In genomic region chr10:108433976-108434375, GRCm38 (mm10) we compare ENCODE assay signal across 7 mouse cellular contexts.
DNase-seq lines count a peak whose midpoint lies in the region; ATAC-seq and TF ChIP-seq lines count a peak whose summit lies in the region.

No protein-coding gene starts in this region.

- H3K9ac ChIP-seq in ES-Bruce4 (ENCODE audit: low read depth, poor library complexity, severe bottlenecking), result peak overlapping the region; percentile 23
- no peak overlapping the region for H3K9ac ChIP-seq in heart, postnatal 0 days (replicated peaks; ENCODE audit: low read depth, low read length)
- no peak overlapping the region for H3K9ac ChIP-seq in limb, embryonic 13.5 days

- peak overlapping the region; percentile 80 for H3K27ac ChIP-seq in ES-Bruce4 (ENCODE audit: insufficient read depth, low read length)
- H3K27ac ChIP-seq in heart, postnatal 0 days (ENCODE audit: low read depth), result no peak overlapping the region
- no peak overlapping the region for H3K27ac ChIP-seq in limb, embryonic 13.5 days

- H3K4me3 ChIP-seq in ES-Bruce4 (ENCODE audit: low read depth, low read length), result no peak overlapping the region
- H3K4me3 ChIP-seq in heart, postnatal 0 days (ENCODE audit: low read depth, low read length), result no peak overlapping the region
- H3K4me3 ChIP-seq in limb, embryonic 13.5 days, result 0 out of 2 replicates have a peak overlapping the region, but pooled peaks have one; percentile 12

- no peaks in the 10 kb centered on the region for H3K36me3 ChIP-seq in ES-Bruce4 (ENCODE audit: control insufficient read depth, insufficient read depth, low read length, poor library complexity, severe bottlenecking)
- no peaks in the 10 kb centered on the region for H3K36me3 ChIP-seq in heart, postnatal 0 days (replicated peaks; ENCODE audit: control insufficient read depth, insufficient read depth, low read length)
- no peaks in the 10 kb centered on the region for H3K36me3 ChIP-seq in limb, embryonic 13.5 days

- H3K4me1 ChIP-seq in ES-Bruce4 (ENCODE audit: control insufficient read depth, insufficient read depth, low read length), result no peaks in the 10 kb centered on the region
- peaks cover 10% of the 10 kb centered on the region; the same call in 1 of the 2 replicates for H3K4me1 ChIP-seq in heart, postnatal 0 days (ENCODE audit: control insufficient read depth, insufficient read depth)
- H3K4me1 ChIP-seq in limb, embryonic 13.5 days, result peaks cover 18% of the 10 kb centered on the region

- no peak for TF ChIP-seq POLR2A in ES-Bruce4 (IDR thresholded peaks at IDR 0.05; ENCODE audit: insufficient read depth, low read length)
- TF ChIP-seq POLR2A in brain, embryonic 14.5 days (IDR thresholded peaks at IDR 0.05; ENCODE audit: borderline replicate concordance, extremely low read depth, insufficient read depth, insufficient read length, poor library complexity, severe bottlenecking), result no peak

- ATAC-seq in heart, postnatal 0 days (ENCODE audit: insufficient read depth, low read depth), result peak; percentile 53; the same call in 1 of the 2 replicates
- ATAC-seq in limb, embryonic 13.5 days (ENCODE audit: low FRiP score, low read depth), result peak; percentile 58; the same call in 1 of the 2 replicates

- no peak for TF ChIP-seq EP300 in ES-Bruce4 (IDR thresholded peaks at IDR 0.05; ENCODE audit: insufficient read depth, low read depth, low read length)
- no peak for TF ChIP-seq EP300 in heart, postnatal 0 days (IDR thresholded peaks at IDR 0.05; ENCODE audit: low read depth)

- WGBS in heart, postnatal 0 days, result 12% methylated on average over 15 of the region's 15 CpGs
- WGBS in limb, embryonic 13.5 days, result 9% methylated on average over 15 of the region's 15 CpGs

- H3K27me3 ChIP-seq in ES-Bruce4 (ENCODE audit: control insufficient read depth, insufficient read depth, low read length, poor library complexity, severe bottlenecking), result no peaks in the 10 kb centered on the region
- no peaks in the 10 kb centered on the region for H3K27me3 ChIP-seq in heart, postnatal 0 days (ENCODE audit: control insufficient read depth, insufficient read depth, low read length)
- H3K27me3 ChIP-seq in limb, embryonic 13.5 days, result no peaks in the 10 kb centered on the region

- peak; percentile 53 for DNase-seq in brain, embryonic 14.5 days (ENCODE audit: low read depth)
- no peak for DNase-seq in heart, postnatal 0 days (ENCODE audit: low spot score)
- DNase-seq in spleen, postnatal 14 days (ENCODE audit: low spot score in 2 of 2), result no peak
- DNase-seq in layer of hippocampus, postnatal 10 days (ENCODE audit: low spot score in 2 of 2), result no peak
- no peak for DNase-seq in layer of hippocampus, adult 8-10 months (ENCODE audit: low spot score in 2 of 2)

- peak overlapping the region; percentile 52 for H3K4me2 ChIP-seq in heart, postnatal 0 days (ENCODE audit: low read depth, low read length)
- peak overlapping the region; percentile 52 for H3K4me2 ChIP-seq in limb, embryonic 13.5 days (replicated peaks)

- H3K9me3 ChIP-seq in ES-Bruce4 (replicated peaks; ENCODE audit: control insufficient read depth, insufficient read depth, low read length, poor library complexity, severe bottlenecking), result no peaks in the 10 kb centered on the region
- H3K9me3 ChIP-seq in heart, postnatal 0 days (replicated peaks; ENCODE audit: control insufficient read depth, low read length), result no peaks in the 10 kb centered on the region
- no peaks in the 10 kb centered on the region for H3K9me3 ChIP-seq in limb, embryonic 13.5 days

- TF ChIP-seq CTCF in ES-Bruce4 (IDR thresholded peaks at IDR 0.05; ENCODE audit: low read depth, low read length), result no peak
- TF ChIP-seq CTCF in brain, embryonic 14.5 days (IDR thresholded peaks at IDR 0.05; ENCODE audit: borderline replicate concordance, extremely low read depth, insufficient read depth, insufficient read length), result no peak
- no peak for TF ChIP-seq CTCF in heart, postnatal 0 days (IDR thresholded peaks at IDR 0.05; ENCODE audit: low read depth)
